Mouse (Mus musculus) bone marrow macrophage, adult 2 months (primary cell): ENCODE results near the gene Gm38431.

ENCODE experiments used
- CTCF ChIP-seq: IDR thresholded peaks from 2 replicates; pipeline ENCODE4 v1.5.1; 2012; ENCODE audit warnings: low read depth, mild to moderate bottlenecking, low read length, moderate library complexity
- POLR2A ChIP-seq: IDR thresholded peaks from 2 replicates; pipeline ENCODE4 v1.6.1; 2012; ENCODE audit warnings: mild to moderate bottlenecking, low read depth, low read length, borderline replicate concordance

- TF ChIP-seq CTCF, result no peak
- TF ChIP-seq POLR2A, result no peak
These were observed 14.2 kb upstream of the Gm38431 start for GRCm38 (mm10) chr9:21105760-21106564.
